In genomic region chr1:131546798-131547690, GRCm38 (mm10) we compare ENCODE assay signal across 27 mouse cellular contexts. TPM values are rescaled to one million over a fixed set of nuclear protein-coding genes. Genes with fewer than 3 reads are reported as not detected.
DNase-seq lines count a peak whose midpoint lies in the region; ATAC-seq and TF ChIP-seq lines count a peak whose summit lies in the region.
"Had no signal": no experiment of that assay in that cellular context is flagged by ENCODE, and none has a peak within 500 bp of the region (broad histone marks: within the 10 kb centered on the region; RNA-seq: fewer than 3 reads in every experiment).

No protein-coding gene starts in this region.

- no peaks in the 10 kb centered on the region for H3K4me1 ChIP-seq in kidney, adult 2 months (ENCODE audit: control insufficient read depth, insufficient read depth, low read length)
- peaks cover 8% of the 10 kb centered on the region; the same call in 1 of the 2 replicates for H3K4me1 ChIP-seq in kidney, embryonic 15.5 days
- H3K4me1 ChIP-seq: forebrain, embryonic 13.5 days; neural tube, embryonic 13.5 days had no signal

- H3K9ac ChIP-seq in kidney, embryonic 15.5 days = no peak overlapping the region
- H3K9ac ChIP-seq: forebrain, embryonic 13.5 days; heart, embryonic 15.5 days; liver, embryonic 14.5 days; midbrain, embryonic 12.5 days; neural tube, embryonic 13.5 days had no signal

- H3K27ac ChIP-seq in kidney, adult 2 months (ENCODE audit: insufficient read depth, low read depth, low read length) = no peak overlapping the region
- H3K27ac ChIP-seq in kidney, embryonic 15.5 days = no peak overlapping the region
- H3K27ac ChIP-seq: embryonic facial prominence, embryonic 10.5 days; forebrain, embryonic 13.5 days; heart, embryonic 15.5 days; hindbrain, embryonic 10.5 days; limb, embryonic 10.5 days; liver, embryonic 14.5 days; macrophage; midbrain, embryonic 12.5 days; neural tube, embryonic 13.5 days had no signal

- TF ChIP-seq CTCF in kidney, adult 2 months (conservative IDR thresholded peaks at IDR 0.05; ENCODE audit: insufficient read depth, insufficient read length, low read depth, low read length) = no peak

- TF ChIP-seq POLR2A in kidney, adult 2 months (IDR thresholded peaks at IDR 0.05; ENCODE audit: low read depth, low read length) = no peak

- peak; percentile 35 for DNase-seq in cerebellum, adult 9-10 months
- no peak for DNase-seq in cerebellum, adult 11 months
- DNase-seq in kidney, adult 2 months = peak; percentile 2
- peak; percentile 29 for DNase-seq in lung, postnatal 25 days (ENCODE audit: low spot score)
- no peak for DNase-seq in lung, postnatal 4 days
- DNase-seq in skeletal muscle tissue, adult 2 months (ENCODE audit: low read depth, low spot score) = peak; percentile 66
- DNase-seq in ovary, postnatal 14 days (ENCODE audit: low spot score) = no peak
- DNase-seq: cerebellum, adult 8-10 months; gastrocnemius, postnatal 36 days; kidney, adult 18-20 months; kidney, postnatal 36 days; thymus, adult 18-20 months; thymus, postnatal 4 days had no signal

- H3K36me3 ChIP-seq in kidney, adult 2 months (ENCODE audit: control insufficient read depth, insufficient read depth, low read length) = no peaks in the 10 kb centered on the region
- no peaks in the 10 kb centered on the region for H3K36me3 ChIP-seq in kidney, embryonic 15.5 days
- H3K36me3 ChIP-seq: embryonic facial prominence, embryonic 10.5 days; heart, embryonic 15.5 days; hindbrain, embryonic 10.5 days; limb, embryonic 10.5 days; midbrain, embryonic 12.5 days; neural tube, embryonic 13.5 days had no signal

- ATAC-seq in kidney, embryonic 15.5 days (replicated peaks; ENCODE audit: low FRiP score) = no peak
- ATAC-seq: CD4-positive, CD25-positive, alpha-beta regulatory T cell, adult 4 months; forebrain, embryonic 13.5 days had no signal

- no peak overlapping the region for H3K4me2 ChIP-seq in kidney, embryonic 15.5 days
- H3K4me2 ChIP-seq: forebrain, embryonic 13.5 days; heart, embryonic 15.5 days; midbrain, embryonic 12.5 days; neural tube, embryonic 13.5 days had no signal

- H3K27me3 ChIP-seq in kidney, adult 2 months (replicated peaks; ENCODE audit: control insufficient read depth, insufficient read depth, low read length) = no peaks in the 10 kb centered on the region
- no peaks in the 10 kb centered on the region for H3K27me3 ChIP-seq in kidney, embryonic 15.5 days
- H3K27me3 ChIP-seq: forebrain, embryonic 13.5 days; heart, embryonic 15.5 days; midbrain, embryonic 12.5 days; neural tube, embryonic 13.5 days had no signal

- no peaks in the 10 kb centered on the region for H3K9me3 ChIP-seq in kidney, embryonic 15.5 days (replicated peaks)
- H3K9me3 ChIP-seq: embryonic facial prominence, embryonic 10.5 days; forebrain, embryonic 13.5 days; heart, embryonic 15.5 days; hindbrain, embryonic 10.5 days; limb, embryonic 10.5 days; midbrain, embryonic 12.5 days; neural tube, embryonic 13.5 days had no signal

- H3K4me3 ChIP-seq in kidney, adult 2 months (ENCODE audit: insufficient read depth, low read depth, low read length) = no peak overlapping the region
- H3K4me3 ChIP-seq in kidney, embryonic 15.5 days (replicated peaks) = no peak overlapping the region
- H3K4me3 ChIP-seq: embryonic facial prominence, embryonic 10.5 days; forebrain, embryonic 13.5 days; heart, embryonic 15.5 days; hindbrain, embryonic 10.5 days; limb, embryonic 10.5 days; midbrain, embryonic 12.5 days; neural tube, embryonic 13.5 days had no signal

- 76% methylated on average over 13 of the region's 13 CpGs for WGBS in kidney, adult 2 months
- WGBS in kidney, embryonic 15.5 days = 79% methylated on average over 13 of the region's 13 CpGs

RNA-seq across cellular contexts. Expression of gene Fam72a, which starts 19.3 kb away (rescaled TPM):
- polyA plus RNA-seq in kidney, adult 2 months (2012; rRNA removed) = 0.05 and 0.08 TPM in 2 replicates
- 2.7 and 3.1 TPM in 2 replicates for polyA plus RNA-seq in kidney, embryonic 15.5 days (2015; fragmentation: Nextera tagmentation; extraction: Ambion mirVana)

RNA-seq across cellular contexts. Expression of gene Srgap2, which starts 19.9 kb away (rescaled TPM):
- polyA plus RNA-seq in kidney, adult 2 months (2012; rRNA removed) = 11.3 and 13.0 TPM in 2 replicates
- 13.5 and 14.4 TPM in 2 replicates for polyA plus RNA-seq in kidney, embryonic 15.5 days (2015; fragmentation: Nextera tagmentation; extraction: Ambion mirVana)

RNA-seq across cellular contexts. Expression of gene Avpr1b, which starts 52.0 kb away (rescaled TPM):
- not detected in 2 replicates for polyA plus RNA-seq in kidney, adult 2 months (2012; rRNA removed)
- polyA plus RNA-seq in kidney, embryonic 15.5 days (2015; fragmentation: Nextera tagmentation; extraction: Ambion mirVana) = not detected in 2 replicates
- polyA plus RNA-seq: CD4-positive, CD25-positive, alpha-beta regulatory T cell, adult 4 months; embryonic facial prominence, embryonic 10.5 days; forebrain, embryonic 13.5 days; frontal cortex, adult 2 months; heart, embryonic 15.5 days; hindbrain, embryonic 10.5 days; limb, embryonic 10.5 days; liver, embryonic 14.5 days; macrophage; midbrain, embryonic 12.5 days; neural tube, embryonic 13.5 days; spleen, adult 2 months; stomach, embryonic 14.5 days had no signal

Comparison
In these comparisons a context has a peak if more than half of its experiments do, and no peak if none do; other contexts are left out.
1. DNase-seq: peak in cerebellum, adult 9-10 months (single experiment), kidney, adult 2 months (single experiment), lung, postnatal 25 days (single experiment) and skeletal muscle tissue, adult 2 months (single experiment); none in cerebellum, adult 11 months (single experiment), lung, postnatal 4 days (0 of 2) and ovary, postnatal 14 days (single experiment).